Mouse (Mus musculus) CD4-positive helper T cell, adult 2 months (primary cell): ENCODE results near the gene Fam84b.
"Not testable (repeated sequence)": the region's sequence is repeated elsewhere in the genome, so short reads cannot be mapped to it uniquely, and the experiment has no call there.

Experiments
- DNase-seq: peaks from one replicate; pipeline ENCODE4 v3.0.0-alpha.2; 2012; ENCODE audit warnings: low read depth, missing footprints, low spot score

The Fam84b gene

DNA sequence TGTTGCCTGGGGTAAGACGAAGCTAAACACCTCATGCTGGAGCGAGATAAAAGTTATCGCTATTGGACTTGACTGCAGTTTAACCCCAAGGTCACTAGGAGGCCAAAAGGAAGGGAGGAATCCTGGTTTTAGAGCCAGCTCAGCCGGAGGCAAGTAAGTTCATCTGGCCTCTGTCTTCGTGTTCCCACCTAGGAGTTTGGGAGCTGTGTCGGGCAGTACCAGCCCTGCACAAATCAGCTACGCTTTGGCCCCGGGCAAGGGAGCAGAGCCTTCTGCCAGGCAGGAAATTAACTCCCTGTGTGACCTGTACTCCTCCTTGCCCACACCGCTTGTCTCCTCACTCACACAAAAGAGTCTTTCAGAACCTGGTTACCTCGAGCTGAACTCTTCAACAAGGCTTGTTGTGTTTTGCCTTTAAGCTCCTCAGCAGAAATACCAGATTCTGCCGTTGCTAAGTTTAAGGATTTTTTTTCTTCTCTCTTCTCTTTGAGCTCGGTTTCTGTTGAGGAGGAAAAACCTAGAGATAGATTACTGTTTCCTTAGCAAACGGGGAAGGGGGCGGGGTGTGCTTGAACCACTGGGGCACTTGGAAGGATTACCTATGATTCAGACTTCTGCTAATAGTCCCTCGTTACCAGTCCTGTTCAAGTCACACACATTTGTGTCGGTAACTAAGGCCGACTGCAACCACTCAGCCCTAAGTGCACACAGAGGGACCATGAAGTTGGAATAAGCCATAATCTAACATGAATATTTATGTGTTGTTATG, at the start of gene Fam84b:
TSS of gene Fam84b (minus strand) at position 548 of the 769 bp plus-strand sequence.
- DNase-seq: no peak

DNA sequence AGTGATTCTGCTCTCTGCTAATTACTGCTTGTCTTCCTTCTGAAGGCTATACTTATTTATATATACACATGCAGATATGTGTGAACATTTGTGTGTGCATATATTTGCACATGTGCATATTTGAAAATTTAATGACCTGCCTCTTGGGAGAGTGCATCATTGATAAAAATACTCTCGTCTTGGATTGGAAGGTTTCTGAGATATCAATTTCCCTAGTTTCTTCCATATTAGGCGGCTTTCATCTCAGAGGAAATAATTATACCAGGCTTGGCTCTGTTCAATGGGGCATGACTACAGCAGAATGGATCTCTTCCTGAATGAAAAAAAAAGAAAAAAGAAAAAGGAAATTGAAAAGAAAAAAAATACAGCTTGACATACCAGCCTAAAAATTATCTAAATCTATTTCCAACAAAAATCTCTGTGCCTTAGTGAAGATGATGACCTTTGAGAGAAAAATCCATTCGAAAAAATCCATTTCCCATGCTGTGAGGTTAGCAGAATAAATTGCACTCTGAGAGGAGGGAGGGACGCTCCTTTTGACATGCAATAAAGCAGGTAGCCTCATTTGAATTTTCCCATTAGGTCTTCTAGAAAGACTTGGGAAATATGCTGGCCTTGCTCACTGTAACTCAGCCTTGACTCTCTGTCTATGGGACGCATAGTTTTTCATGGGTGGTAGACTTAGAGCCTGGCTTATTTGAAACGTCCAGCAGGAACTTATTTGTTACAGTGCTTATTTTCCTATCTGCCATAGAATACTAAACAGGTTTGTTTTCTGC, 44.8 kb upstream of the Fam84b start:
- no peak for DNase-seq

DNA sequence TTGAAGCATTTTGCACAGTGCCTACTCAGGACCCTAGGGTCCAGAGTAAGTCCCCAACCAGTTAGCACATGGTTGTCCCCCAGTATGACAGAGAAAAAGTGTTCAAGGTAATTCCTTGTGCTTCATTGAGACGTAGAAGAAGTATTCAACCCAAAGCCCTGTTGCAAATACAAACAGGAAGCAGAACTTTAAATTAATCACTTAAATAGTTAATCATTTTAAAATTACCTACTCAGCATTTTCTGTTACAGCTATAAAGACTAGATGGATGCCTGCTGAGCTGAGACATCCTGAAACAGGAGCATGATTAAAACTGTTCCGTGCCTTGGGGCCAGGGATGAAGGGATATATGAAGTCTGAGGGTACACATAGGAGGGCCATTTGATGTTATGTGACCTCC, 42.5 kb upstream of the Fam84b start:
- no peak for DNase-seq

DNA sequence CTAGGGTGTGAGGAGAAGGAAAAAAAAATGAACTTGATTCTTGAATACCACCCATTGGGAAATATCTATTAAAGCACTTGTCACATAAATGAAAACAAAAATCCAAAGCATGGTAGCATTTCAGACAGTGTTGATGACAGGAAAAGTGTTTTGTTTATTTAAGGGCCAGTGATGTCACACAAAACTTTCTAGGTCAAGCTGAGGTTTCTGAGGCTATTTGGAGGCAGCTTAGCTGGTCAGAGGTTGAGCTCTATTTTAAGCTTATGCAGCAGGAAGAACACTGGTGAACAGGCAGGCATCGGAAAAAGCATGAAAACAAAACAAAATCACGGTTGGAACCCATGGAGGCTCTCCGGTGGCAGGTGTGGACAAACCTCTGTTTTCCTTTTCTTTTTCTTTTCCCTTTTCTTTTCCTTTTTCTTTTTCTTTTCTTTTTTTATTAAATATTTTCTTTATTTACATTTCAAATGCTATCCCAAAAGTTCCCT, 39.4 kb upstream of the Fam84b start:
- no peak for DNase-seq

DNA sequence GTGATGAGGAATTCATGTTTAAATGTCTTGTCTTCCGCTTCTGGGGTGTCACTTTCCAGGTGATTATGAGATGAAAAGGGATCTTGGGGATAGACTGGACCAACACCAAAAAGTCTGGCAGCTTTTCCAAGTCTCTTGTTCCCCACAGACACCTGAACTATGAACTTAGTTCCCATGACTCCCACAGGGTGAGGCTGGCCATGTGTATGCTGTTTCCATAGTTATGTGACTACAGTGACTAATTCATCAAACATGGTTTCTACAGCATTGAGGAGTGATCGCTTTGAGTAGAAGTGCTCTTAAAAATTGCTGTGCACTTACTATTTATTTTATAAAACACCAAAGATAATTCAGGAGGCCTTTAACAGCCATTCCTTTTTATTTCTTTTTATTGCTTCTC, 35.1 kb upstream of the Fam84b start:
- no peak for DNase-seq

DNA sequence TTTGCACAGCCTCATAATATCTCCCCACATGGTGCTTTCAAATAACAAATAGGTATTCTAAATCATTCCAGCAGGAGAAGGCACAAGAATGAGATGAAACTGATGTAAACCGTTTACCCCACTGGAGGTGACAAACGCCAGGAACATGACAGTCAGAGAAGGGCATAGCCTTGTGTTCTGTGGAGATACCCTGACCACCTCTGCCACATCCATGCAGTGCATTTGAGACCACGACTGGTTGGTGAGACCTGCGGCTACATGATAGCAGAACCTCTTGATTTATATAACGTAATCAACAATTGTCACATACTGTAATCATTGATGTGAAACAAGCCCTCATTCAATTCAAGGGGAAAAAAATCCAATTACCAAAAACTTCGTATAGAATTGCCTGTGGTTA, 22.1 kb upstream of the Fam84b start:
- DNase-seq: no peak

DNA sequence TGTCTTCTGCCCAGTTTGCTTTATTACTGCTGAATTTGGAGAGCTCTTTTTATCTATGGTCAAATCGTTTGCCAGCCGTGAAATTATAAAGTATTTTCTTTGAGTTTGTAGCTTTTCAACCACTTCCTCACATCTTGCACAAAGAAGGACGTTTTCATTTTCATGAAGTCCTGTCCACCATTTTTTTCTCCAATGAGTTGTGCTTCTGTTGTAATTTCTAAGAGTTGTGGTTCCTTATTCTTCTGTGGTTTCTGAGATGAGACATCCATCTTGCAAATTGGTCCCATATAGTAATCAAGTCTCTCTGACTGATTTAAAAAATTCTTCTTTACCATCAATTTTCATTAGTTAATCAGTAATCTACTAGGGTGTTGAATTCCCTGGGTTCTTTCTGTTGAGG, 8.8 kb upstream of the Fam84b start:
- no peak for DNase-seq

DNA sequence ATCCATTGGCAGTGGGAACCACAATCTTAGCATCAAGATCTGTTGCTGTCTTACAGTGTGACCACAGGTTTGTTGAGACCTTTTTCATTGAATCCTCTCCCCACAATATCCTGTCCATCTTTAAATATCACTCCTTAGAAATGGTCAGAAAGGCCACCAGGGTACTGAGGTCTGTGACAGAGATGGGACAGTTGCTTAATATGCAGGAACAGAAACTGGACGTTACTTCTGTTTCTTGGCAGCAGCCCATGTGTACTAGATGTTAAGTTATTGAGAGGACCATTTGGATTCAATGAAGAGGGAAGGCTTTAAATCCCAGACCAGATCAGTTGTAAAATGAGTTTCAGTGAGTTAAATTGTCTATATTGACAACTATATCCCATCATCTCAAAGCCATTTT, 1.5 kb upstream of the Fam84b start:
- no peak for DNase-seq

DNA sequence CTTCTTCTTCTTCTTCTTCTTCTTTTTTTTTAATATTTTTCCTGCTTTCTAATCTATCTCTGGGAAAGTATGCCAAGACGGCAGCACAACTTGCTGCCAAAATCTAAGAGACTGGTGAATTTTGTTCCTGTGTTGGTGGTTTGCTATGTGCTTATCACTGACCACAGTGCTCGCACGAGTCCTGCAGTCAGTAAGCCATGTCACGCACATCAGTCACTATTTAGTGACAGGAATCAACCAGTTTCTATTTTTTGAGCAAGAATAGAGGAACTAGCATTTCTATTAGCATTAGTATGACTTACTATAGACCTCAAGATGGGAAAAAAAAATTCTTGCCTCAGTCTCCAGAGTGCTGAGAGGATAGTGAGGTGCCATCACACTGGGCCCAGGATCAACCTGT, 573 bp upstream of the Fam84b start:
- no peak for DNase-seq

DNA sequence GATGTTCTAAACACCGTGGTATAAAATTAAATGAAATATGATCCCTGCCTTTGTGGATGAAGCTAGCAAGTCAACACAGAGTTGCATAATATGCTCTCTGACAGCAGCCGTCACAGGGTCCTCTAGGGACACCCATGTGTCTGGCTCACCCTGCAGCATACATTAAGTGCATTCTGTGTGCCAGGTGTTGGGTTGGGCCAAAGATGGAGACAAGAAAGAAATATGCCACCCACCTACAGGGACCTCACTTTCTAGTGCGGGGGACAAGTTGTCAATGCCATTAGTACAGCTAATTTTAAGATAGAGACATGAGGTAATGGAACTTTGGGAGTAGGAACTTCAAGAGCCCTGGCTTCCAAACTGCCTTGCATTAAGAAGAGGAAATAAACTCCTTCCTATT, 4.9 kb downstream of the Fam84b start:
- no peak for DNase-seq

DNA sequence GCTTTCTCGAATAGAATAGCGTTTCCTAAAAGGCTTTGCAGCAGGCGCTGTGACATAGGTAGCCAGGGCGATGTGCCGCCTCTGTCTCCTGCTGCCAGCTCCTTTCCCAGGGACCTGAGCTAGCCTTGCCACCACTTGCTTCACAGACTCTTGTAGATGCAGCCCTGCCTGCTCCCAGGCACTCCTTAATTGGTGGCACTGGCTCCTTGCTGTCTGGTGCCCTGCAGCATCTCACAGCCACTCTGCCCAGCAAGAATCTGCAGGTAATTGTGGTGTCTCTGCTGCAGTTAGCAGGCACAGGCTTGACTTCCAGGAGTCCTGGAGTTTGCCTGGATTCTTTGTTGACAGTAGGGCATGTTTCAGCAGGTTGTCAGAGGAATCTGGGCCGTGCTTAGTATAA, 7.3 kb downstream of the Fam84b start:
- DNase-seq: no peak

DNA sequence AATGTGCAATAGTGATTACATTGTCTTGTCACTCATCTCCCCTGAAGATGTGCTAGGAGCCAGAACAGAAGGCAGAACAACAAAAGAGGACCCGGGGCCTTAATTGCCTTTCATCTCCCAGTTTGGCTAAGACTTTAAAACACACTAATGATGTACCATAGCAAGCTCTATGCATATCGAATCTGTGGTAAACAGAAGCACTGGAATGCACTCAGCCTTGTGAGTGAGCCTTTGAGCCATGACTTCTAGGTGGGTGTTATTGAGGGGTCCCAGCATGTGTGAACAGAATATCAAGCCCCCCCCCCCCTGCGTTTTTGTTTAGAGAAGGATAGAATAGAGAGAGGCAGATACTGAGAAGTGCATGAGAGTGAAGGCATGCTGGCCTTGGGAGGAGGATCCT, 7.7 kb downstream of the Fam84b start:
- DNase-seq: no peak

DNA sequence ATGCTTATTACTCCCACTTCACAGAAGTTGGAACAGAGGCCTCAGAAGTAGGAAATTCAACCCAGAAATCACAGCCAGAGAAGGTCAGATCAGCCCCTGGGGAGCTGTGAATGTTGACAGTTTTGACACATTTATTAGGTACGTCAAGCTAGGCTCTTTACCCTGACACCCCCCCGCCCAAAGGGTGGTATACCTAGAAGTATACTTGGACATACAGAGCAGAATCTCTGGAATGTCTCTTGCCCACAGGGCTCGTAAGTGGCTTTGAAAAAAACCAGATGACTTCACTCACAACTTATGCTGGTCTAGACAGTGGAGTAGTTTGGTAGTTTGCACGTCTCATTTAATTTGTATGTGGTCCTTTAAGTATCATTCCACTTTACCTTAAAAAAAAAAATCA, 11.8 kb downstream of the Fam84b start:
- DNase-seq: no peak

DNA sequence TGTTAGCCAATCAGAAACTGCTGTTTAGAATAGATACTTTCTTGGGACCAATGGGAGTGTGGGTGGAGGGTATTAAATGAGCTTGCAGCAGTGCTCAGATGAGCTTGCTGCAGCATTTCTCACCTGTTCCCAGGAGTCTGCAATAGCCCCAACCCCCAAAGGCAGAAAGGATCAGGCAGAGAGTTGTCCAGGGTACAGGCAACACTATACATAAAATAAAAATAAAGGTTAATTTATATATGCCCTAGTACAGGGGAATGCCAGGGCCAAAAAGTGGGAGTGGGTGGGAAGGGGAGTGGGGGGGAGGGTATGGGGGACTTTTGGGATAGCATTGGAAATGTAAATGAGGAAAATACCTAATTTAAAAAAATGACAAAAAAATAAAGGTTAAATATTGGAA, 12.3 kb downstream of the Fam84b start:
- DNase-seq: not testable (repeated sequence)

DNA sequence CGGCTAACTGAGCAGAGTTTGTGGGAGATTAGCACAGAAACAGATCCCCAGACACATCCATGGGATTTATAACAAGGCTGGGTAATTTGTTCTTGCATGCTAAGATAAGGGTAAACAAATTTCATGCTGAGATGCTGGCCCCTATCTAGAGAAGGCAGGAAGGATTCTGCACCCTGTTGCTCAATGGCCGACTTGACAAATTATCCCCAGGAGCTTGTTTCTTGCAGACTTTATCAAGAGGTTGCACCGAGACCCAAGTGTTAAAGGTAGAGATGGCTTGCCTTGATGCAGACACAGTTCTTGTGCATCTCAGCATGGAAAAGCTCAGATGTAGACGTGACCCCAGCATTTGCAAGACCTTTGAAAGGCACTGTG, 13.3 kb downstream of the Fam84b start:
- DNase-seq: no peak

DNA sequence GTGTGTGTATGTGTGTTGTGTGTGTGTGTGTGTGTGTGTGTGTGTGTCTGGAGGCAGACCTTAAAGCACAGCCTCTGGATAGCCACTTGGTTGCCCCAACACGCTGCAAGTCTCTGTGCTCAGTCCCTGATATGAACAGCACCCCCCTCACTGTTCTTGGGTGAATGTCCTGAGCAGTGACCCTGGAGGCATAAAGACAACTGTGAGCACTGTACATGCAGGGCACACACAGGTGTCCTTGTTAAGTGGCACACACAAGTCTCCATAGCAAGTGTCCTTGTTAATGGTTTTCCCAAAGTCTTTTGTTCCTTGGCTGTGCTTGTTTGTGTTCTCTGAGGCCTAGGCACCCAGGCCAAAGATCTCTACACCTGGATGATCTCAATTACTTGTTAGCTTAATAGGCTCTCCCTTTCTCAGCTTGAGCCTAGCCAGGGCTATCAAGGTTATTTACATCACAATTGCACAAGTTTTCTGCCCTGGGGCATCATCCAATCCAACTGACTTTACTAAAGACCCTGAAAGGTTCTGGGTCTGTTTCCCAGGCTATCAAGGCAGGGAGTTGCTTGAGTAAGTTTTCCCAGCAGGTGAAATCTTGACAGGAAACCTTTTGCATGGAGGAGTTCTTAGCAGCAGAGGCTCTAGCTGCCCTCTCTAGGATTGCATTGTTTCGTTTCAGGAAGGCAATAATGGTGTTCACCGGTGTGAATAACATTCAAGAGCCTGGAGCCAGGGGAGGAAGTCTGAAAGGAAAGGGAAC, 13.9 kb downstream of the Fam84b start:
- no peak for DNase-seq

DNA sequence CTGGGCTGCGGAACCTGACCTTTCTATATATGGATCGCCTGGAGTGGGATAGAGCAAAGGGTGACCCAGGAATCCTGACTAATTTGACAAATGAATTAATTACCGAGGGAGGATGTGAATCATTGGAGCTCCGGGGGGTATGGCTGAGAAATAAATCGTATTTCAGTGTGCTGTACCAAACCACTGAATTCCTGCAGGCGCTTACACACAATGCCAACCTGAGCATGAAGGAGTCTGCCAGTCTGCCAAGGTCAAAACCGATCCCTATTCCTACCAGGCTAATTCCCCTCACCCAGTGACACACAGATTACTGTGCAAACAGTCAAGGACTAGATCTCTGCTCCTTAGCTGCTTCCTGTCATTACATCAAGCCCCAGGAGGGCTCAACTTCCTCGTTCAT, 15.4 kb downstream of the Fam84b start:
- no peak for DNase-seq

DNA sequence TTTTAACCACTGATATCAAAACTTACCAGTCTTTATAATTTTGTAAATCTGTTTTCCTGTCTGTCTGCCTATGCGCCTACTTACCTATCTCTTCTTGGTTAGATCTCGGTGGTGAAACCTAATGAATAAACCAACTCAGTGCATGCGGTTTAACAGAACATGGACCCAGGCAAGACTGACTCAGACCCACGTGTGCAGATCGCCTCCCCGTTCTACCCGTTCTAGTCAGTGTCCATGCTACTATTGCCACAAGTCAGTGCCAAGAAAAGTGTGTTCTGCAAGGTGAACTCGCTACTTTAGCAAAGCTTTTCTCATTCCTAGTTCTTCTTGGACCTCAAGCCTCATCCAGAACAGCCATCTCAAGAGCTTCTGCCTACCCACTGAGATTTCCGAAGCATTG, 15.9 kb downstream of the Fam84b start:
- DNase-seq: no peak

DNA sequence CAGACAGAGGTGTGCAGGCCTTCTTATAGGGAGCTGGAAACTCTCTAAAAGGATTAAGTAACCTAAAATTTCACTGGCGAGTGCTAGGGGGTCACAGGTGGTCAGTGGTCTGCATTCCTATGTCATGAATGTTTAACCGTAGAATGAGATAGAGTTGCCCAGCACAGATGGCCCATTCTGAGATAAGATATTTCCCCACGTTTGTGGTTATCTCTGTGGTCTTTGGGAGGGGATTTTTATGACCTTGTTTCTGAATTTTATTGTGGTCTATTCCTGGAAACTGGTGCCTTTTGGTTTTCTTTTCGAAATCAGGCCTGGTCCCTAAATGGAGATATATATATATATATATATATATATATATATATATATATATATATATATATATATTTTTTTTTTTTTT, 17.3 kb downstream of the Fam84b start:
- no peak for DNase-seq

DNA sequence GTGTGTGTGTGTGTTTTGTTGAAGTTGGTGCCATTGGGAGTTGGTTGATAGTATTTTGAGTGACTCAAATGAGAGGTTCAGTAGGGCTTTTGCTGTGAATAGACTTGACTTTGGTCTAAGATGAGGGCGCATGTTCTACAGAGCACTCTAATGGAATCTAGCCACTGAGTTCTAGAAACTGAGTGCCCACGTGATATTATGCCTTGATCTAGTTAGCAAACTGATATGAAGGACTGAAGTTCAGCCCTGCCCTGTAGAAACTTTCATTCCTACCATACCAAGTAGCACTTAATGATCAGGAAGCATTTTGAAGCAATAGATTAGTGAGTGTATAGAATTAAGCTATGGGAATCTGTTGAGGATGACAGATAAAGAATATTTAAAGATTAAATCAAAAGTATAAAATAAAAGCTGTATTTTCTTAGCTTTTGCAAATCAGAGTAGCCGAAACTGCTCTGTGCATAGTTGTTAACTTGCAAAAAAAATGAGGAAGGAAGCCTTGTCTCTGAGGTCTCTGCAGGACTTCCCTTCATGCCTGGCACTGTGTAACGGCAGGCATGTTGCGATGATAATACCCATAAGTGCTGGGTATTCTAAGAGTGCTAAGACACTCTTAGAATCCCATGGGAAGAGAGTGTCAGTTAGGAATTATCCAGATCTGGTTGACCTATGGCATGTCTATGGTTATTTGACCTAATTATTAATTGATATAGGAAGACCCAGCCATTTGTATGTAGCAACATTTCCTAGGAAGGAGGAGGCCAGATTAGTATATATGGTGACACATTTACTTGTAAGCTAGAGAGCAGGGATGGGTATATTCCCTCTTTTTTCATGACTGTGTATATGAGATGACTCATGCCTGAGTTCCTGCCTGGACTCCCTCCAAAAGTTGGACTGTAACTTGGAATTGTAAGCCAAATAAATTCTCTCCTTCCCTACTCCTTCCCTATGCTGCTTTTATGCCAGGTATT, 18.7 kb downstream of the Fam84b start:
- no peak for DNase-seq
